Mouse (Mus musculus) forebrain, embryonic 14.5 days (tissue): ENCODE measurements around the gene Rhod. TPM values are rescaled to one million over a fixed set of nuclear protein-coding genes. Genes with fewer than 3 reads are reported as not detected.
A peak's percentile ranks its signal among the peaks of the same experiment; 100 is the strongest.

Experiments
- ATAC-seq: fragments of 200-750 bp; cut with Nextera tagmentation; 2 replicates; pipeline ENCODE4 v1.8.0; 2017; ENCODE audit warnings: mild to moderate bottlenecking, moderate library complexity
- DNase-seq: peaks from one replicate; pipeline ENCODE4 v3.0.0-alpha.2; 2015; ENCODE audit warnings: low spot score
- H3K27ac ChIP-seq: fragments of 300-500 bp; sonication (generic); 2 replicates; pipeline ENCODE4 v1.5.1; 2014; ENCODE audit warnings: low read depth, mild to moderate bottlenecking, control low read depth, low read length, moderate library complexity
- H3K27me3 ChIP-seq: fragments of 300-500 bp; sonication (generic); replicated peaks from 2 replicates; pipeline ENCODE4 v1.6.1; 2014; ENCODE audit warnings: low read length, control low read depth, mixed read lengths; ENCODE audit not compliant: control insufficient read depth, insufficient read depth
- H3K36me3 ChIP-seq: fragments of 300-500 bp; sonication (generic); 2 replicates; pipeline ENCODE4 v1.6.1; 2014; ENCODE audit warnings: low read length, control low read depth; ENCODE audit not compliant: control insufficient read depth, insufficient read depth
- H3K4me1 ChIP-seq: fragments of 300-500 bp; sonication (generic); 2 replicates; pipeline ENCODE4 v1.6.1; 2014; ENCODE audit warnings: antibody characterized with exemption, low read length, control low read depth; ENCODE audit not compliant: control insufficient read depth, insufficient read depth
- H3K4me2 ChIP-seq: fragments of 300-500 bp; sonication (generic); 2 replicates; pipeline ENCODE4 v1.6.1; 2014; ENCODE audit warnings: mild to moderate bottlenecking, control low read depth, low read length
- H3K4me3 ChIP-seq: fragments of 300-500 bp; sonication (generic); 2 replicates; pipeline ENCODE4 v1.5.1; 2014; ENCODE audit warnings: low read depth, low read length, control low read depth
- H3K9ac ChIP-seq: fragments of 300-500 bp; sonication (generic); 2 replicates; pipeline ENCODE4 v1.6.1; 2014; ENCODE audit warnings: mild to moderate bottlenecking, low read length, control low read depth, moderate library complexity
- H3K9me3 ChIP-seq: fragments of 300-500 bp; sonication (generic); replicated peaks from 2 replicates; pipeline ENCODE4 v1.6.1; 2016; ENCODE audit warnings: low read length, control low read depth, mixed read lengths; ENCODE audit not compliant: control insufficient read depth
- WGBS: fragments of 180-500 bp; shearing (Covaris S2); extraction: QIAGEN DNeasy Blood & Tissue Kit; methylation state at CpG from one replicate; pipeline ENCODE4 v1.1.7; 2014; 5-methylcytosine and 5-hydroxymethylcytosine counted together
- polyA plus RNA-seq: library from polyadenylated mRNA; unstranded; fragments of >200 nt; fragmentation: Nextera tagmentation; extraction: Ambion mirVana; gene quantifications from 2 replicates; pipeline ENCODE4 v1.2.1, GENCODE M21; 2014

Gene Rhod
- polyA plus RNA-seq, 1 experiment from 2014 or later: 6.3 TPM

- peaks cover 25% of the 10 kb centered on the region for H3K27me3 ChIP-seq
- ATAC-seq (peak; percentile 65; the same call in 1 of the 2 replicates), DNase-seq (peak; percentile 62)
- H3K36me3 ChIP-seq: no peaks in the 10 kb centered on the region
- no peaks in the 10 kb centered on the region for H3K9me3 ChIP-seq
- H3K4me3 ChIP-seq: peak overlapping the region; percentile 53
- H3K4me2 ChIP-seq: peak overlapping the region; percentile 95
- H3K27ac ChIP-seq: no peak overlapping the region
- H3K4me1 ChIP-seq: 0 out of 2 replicates have a peak, but pooled peaks cover 6% of the 10 kb centered on the region
- WGBS: under 1% methylated on average over 63 of the region's 70 CpGs
- peak overlapping the region; percentile 58 for H3K9ac ChIP-seq
Observed at GRCm38 (mm10) chr19:4476601-4477257, 37.5 kb upstream of the Rhod start.

- Histone ChIP-seq H3K9me3 (no peaks in the 10 kb centered on the region), H3K4me3 (no peak overlapping the region), H3K36me3 (no peaks in the 10 kb centered on the region), H3K4me2 (no peak overlapping the region), H3K9ac (no peak overlapping the region), H3K4me1 (0 out of 2 replicates have a peak, but pooled peaks cover 6% of the 10 kb centered on the region), H3K27ac (no peak overlapping the region), H3K27me3 (peaks cover 25% of the 10 kb centered on the region)
- DNase-seq (no peak), ATAC-seq (no peak)
- 74% methylated on average over 11 of the region's 11 CpGs for WGBS
Observed at GRCm38 (mm10) chr19:4475224-4475925, 36.1 kb upstream of the Rhod start.

- H3K4me3 ChIP-seq: no peak overlapping the region
- H3K36me3 ChIP-seq: no peaks in the 10 kb centered on the region
- WGBS: 42% methylated on average over 3 of the region's 3 CpGs
- no peak overlapping the region for H3K27ac ChIP-seq
- H3K9ac ChIP-seq: no peak overlapping the region
- no peak for DNase-seq
- peaks cover 25% of the 10 kb centered on the region for H3K27me3 ChIP-seq
- no peak overlapping the region for H3K4me2 ChIP-seq
- ATAC-seq: no peak
- no peaks in the 10 kb centered on the region for H3K9me3 ChIP-seq
- H3K4me1 ChIP-seq: 0 out of 2 replicates have a peak, but pooled peaks cover 6% of the 10 kb centered on the region
Observed at GRCm38 (mm10) chr19:4474739-4475138, 35.5 kb upstream of the Rhod start.

- Histone ChIP-seq H3K4me3 (no peak overlapping the region), H3K9me3 (no peaks in the 10 kb centered on the region), H3K36me3 (no peaks in the 10 kb centered on the region), H3K4me1 (0 out of 2 replicates have a peak, but pooled peaks cover 6% of the 10 kb centered on the region), H3K27me3 (peaks cover 25% of the 10 kb centered on the region), H3K27ac (no peak overlapping the region), H3K4me2 (no peak overlapping the region), H3K9ac (no peak overlapping the region)
- ATAC-seq: no peak
- DNase-seq: no peak
- 84% methylated on average over 5 of the region's 5 CpGs for WGBS
Observed at GRCm38 (mm10) chr19:4473549-4473948, 34.3 kb upstream of the Rhod start.

GRCm38 (mm10) chr19:4468363-4468762 is 29.1 kb upstream of the Rhod start:
- DNase-seq: no peak
- no peaks in the 10 kb centered on the region for H3K4me1 ChIP-seq
- no peak for ATAC-seq
- H3K4me2 ChIP-seq: no peak overlapping the region
- H3K9ac ChIP-seq: no peak overlapping the region
- no peak overlapping the region for H3K4me3 ChIP-seq
- H3K36me3 ChIP-seq: no peaks in the 10 kb centered on the region
- H3K27me3 ChIP-seq: no peaks in the 10 kb centered on the region
- no peaks in the 10 kb centered on the region for H3K9me3 ChIP-seq
- H3K27ac ChIP-seq: no peak overlapping the region
- WGBS: 40% methylated on average over 5 of the region's 5 CpGs

GRCm38 (mm10) chr19:4464666-4465065 is 25.4 kb upstream of the Rhod start:
- no peak for DNase-seq
- Histone ChIP-seq H3K4me1 (no peaks in the 10 kb centered on the region), H3K9ac (no peak overlapping the region), H3K9me3 (no peaks in the 10 kb centered on the region), H3K4me3 (no peak overlapping the region), H3K27me3 (no peaks in the 10 kb centered on the region), H3K36me3 (no peaks in the 10 kb centered on the region), H3K4me2 (no peak overlapping the region), H3K27ac (no peak overlapping the region)
- 83% methylated on average over 4 of the region's 4 CpGs for WGBS
- no peak for ATAC-seq

- DNase-seq (no peak), ATAC-seq (no peak)
- H3K4me3 ChIP-seq: no peak overlapping the region
- H3K9me3 ChIP-seq: no peaks in the 10 kb centered on the region
- no peak overlapping the region for H3K27ac ChIP-seq
- 93% methylated on average over 8 of the region's 8 CpGs for WGBS
- H3K4me2 ChIP-seq: no peak overlapping the region
- H3K36me3 ChIP-seq: no peaks in the 10 kb centered on the region
- H3K9ac ChIP-seq: no peak overlapping the region
- no peaks in the 10 kb centered on the region for H3K27me3 ChIP-seq
- no peaks in the 10 kb centered on the region for H3K4me1 ChIP-seq
Observed at GRCm38 (mm10) chr19:4461981-4462380, 22.7 kb upstream of the Rhod start.

- 7% methylated on average over 11 of the region's 11 CpGs for WGBS
- Histone ChIP-seq H3K9me3 (no peaks in the 10 kb centered on the region), H3K27ac (no peak overlapping the region), H3K9ac (no peak overlapping the region), H3K4me3 (no peak overlapping the region), H3K4me1 (no peaks in the 10 kb centered on the region), H3K27me3 (no peaks in the 10 kb centered on the region), H3K4me2 (no peak overlapping the region), H3K36me3 (no peaks in the 10 kb centered on the region)
- DNase-seq: peak; percentile 41
- ATAC-seq: no peak
Observed at GRCm38 (mm10) chr19:4456227-4456626, 17.0 kb upstream of the Rhod start.
